Mouse (Mus musculus) layer of hippocampus, postnatal 10 days (tissue): ENCODE data around the gene Gm20821. TPM values are rescaled to one million over a fixed set of nuclear protein-coding genes. Genes with fewer than 3 reads are reported as not detected.
"Not testable (repeated sequence)": the region's sequence is repeated elsewhere in the genome, so short reads cannot be mapped to it uniquely, and the experiment has no call there.

Experiments used
- DNase-seq, 2 experiments: peaks; one replicate each; pipeline ENCODE4 v3.0.0; 2021; ENCODE audit warnings: low spot score in 2 of 2
- long read RNA-seq: library from polyadenylated mRNA; stranded (forward); transcript quantifications from one replicate; pipeline ENCODE4 v2.0.0, GENCODE M21; 2023
- total RNA-seq, 2 experiments: library from RNA; stranded (reverse); gene quantifications; 2 replicates each; pipeline ENCODE4 v1.2.3; 2021

The Gm20821 gene
- not detected for total RNA-seq
- long read RNA-seq = 0 reads

- DNase-seq = not testable (repeated sequence)
Measured at GRCm38 (mm10) chrY:9781504-9781903, at the start of gene Gm20821. Gene Gm20821 (plus strand): TSS chrY:9781804.
